Mouse (Mus musculus) heart, postnatal 0 days (tissue): ENCODE results near the gene Ess2.

Source experiments
- CTCF ChIP-seq: IDR thresholded peaks from 2 replicates; pipeline ENCODE4 v1.5.1; 2016; ENCODE audit warnings: antibody characterized with exemption, control low read depth, low read depth
- EP300 ChIP-seq: IDR thresholded peaks from 2 replicates; pipeline ENCODE4 v1.6.1; 2016; ENCODE audit warnings: antibody characterized with exemption, low read depth

DNA sequence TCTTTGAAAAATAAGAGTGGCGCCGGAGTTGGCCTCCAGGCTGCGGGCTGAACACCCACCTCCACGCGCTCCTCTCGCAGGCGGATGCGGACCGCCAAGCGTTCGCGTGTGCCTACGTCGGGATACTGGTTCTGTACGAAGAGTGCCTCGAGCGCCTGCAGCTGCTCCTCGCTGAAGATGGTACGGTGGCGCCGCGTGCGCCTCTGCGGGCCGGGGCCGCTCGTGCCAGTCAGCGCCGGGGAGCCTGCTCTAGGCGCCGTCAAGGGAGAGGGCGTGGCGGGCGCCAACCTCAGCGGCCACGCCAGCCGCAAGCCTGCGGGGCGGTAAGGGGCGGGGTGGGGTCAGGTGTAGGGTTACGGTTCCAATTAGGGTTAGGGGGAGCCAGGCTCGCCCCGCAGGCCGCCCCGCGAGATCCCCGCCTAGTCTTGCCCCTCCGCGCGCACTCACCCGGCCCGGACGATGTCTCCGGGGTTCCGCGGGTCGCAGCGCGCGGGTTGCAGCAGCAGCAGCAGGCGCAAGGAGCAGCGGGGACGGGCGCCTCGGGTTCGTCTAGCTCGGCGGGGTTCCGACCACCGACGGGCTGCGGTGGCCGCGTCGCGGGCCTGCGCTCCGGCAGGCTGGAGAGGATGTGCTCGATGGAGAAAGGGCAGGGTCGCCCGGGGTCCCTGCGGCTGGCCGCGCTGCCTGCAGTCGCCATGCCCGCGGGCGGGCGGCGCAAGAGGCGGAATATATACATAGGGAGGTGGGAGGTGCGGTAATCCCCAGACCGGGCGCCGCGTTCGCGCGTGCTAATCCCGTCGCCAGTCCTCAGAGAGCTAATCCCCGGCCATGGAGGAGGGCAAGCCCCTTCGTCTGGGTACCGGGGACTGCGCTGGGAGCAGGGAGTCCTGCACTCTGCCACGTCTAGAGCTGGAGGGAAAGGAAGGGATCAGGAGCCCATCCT is 3.4 kb upstream of the Ess2 start, which contains the start of gene Gsc2:
- TF ChIP-seq CTCF (no peak), EP300 (no peak)
